Mouse (Mus musculus) erythroid progenitor cell, adult 5-6 weeks (primary cell): ENCODE measurements around the gene Rtbdn. TPM values are rescaled to one million over a fixed set of nuclear protein-coding genes. Genes with fewer than 3 reads are reported as not detected.

ENCODE experiments used
- ATAC-seq: replicated peaks from 2 replicates; pipeline ENCODE4 v1.8.0; 2016; ENCODE audit warnings: moderate number of reproducible peaks, mild to moderate bottlenecking, moderate TSS enrichment, inconsistent platforms; ENCODE audit not compliant: poor library complexity, low FRiP score, severe bottlenecking
- total RNA-seq, 2 experiments: library from RNA; stranded (forward) in 1 of 2; stranded (reverse) in 1 of 2; fragments of 150-400 nt in 1 of 2; fragments of 186-747, 209-891 nt in 1 of 2; gene quantifications; 2 replicates each; pipeline versions ENCODE4 v1.2.3 to v1.2.4; 2015 to 2017; ENCODE audit warnings: low replicate concordance in 2 of 2

The Rtbdn gene
- total RNA-seq, 2 experiments from 2014 or later, result not detected

DNA sequence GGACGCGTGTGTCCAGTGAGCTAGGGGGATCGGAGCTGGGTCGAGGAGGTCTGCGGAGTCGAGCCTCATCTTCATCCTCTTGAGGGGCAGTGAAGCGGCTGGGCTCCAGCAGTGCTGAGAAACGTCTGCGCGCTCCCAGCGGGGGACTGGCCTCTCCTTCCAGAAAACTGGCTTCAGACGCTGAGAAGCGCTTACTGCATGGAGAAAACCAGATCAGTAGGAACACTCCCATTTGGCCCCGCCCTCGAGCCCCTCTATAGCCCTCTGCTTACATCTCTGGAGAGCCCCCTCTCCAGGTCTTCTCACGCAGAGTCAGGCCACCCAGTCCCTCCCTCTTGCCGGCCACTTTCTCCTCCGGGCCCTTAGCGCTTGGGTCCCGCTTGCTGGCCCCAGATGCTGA lies 29.0 kb upstream of the Rtbdn start:
- ATAC-seq, result no peak

DNA sequence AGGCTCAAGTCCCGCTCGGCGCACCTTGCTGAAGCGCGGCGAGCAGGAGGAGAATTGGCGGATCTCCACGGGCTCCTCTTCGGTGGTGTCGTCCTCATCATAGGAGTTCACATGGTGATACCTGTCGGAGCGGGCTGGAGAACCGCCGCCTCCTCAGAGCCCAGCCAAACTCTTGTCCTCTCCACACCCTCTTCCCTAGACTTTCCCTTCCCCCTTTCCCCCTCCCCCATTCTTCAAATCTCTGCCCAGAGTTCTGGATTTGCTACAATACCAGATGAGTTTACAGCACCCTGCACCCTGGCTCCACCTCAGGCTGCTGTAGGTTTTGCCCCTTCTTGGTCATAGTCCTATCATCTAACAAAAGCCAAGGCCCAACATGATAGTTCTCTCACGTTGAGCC lies 28.1 kb upstream of the Rtbdn start:
- ATAC-seq, result no peak

- ATAC-seq, result no peak
Measured at GRCm38 (mm10) chr8:84921596-84921995, 25.2 kb upstream of the Rtbdn start.

DNA sequence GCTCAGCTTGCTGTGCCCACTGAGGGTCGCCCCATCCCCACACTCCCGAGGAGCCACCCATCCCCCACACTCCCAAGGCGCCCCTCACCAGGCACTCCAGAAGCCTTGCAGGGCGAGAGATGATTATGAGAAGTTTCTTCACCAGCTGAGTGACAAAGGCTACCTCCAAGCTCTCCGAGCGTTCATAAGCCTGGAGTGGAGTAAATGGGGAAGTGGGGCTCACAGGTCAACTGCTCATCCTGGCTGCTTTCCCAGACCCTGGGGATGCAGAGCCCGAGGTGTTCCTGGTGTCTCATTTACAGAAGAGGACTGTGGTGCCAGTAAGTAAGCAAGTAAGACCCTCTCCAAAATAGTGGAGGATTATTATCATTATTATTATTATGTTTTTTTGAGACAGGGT lies 21.2 kb upstream of the Rtbdn start:
- ATAC-seq, result no peak

GRCm38 (mm10) chr8:84927513-84927912 lies 19.3 kb upstream of the Rtbdn start:
- ATAC-seq, result no peak

GRCm38 (mm10) chr8:84928456-84929306 lies 18.1 kb upstream of the Rtbdn start:
- ATAC-seq, result peak; percentile 89

GRCm38 (mm10) chr8:84930582-84930981 lies 16.2 kb upstream of the Rtbdn start:
- ATAC-seq, result no peak

- no peak for ATAC-seq
Measured at GRCm38 (mm10) chr8:84933767-84934559, 12.8 kb upstream of the Rtbdn start.

DNA sequence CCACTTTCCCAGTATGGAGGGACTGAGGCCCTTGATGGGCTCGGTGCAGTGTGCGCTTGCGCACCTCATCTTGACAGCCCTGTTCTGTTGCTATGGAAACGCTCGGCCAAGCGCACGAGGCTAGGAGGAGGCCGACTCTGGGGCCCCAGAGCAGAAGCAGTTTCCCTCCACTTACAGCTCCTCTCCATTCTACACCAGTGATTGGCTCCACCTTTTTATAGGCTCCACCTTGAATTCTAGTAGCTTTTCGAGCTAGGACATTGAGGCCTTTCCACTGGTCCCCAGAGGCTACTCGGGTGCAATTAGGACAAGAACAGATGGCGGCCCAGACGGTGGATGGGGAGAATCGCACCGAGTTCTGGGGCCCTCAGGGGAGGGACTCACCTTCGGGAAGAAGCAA lies 11.9 kb upstream of the Rtbdn start:
- ATAC-seq, result no peak

DNA sequence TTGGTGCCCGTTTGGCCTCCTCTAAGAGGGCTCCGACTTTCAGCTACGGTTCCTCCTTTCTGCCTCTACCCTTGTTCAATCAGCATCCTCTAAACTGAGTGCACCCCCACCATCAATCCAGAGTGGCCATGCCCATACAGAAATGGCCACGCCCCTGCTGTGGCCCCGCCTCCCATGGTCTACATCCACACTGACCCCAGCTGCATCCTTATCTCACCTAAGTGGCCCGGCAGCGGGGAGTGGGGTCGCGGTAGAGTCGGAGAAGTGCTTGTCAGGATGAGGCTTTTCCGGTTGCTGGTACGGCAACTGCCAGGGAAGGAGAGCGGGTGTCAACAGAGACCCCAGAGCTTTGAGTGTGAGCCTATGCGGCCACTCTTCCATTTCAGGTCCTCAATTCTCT lies 11.3 kb upstream of the Rtbdn start:
- ATAC-seq, result no peak

GRCm38 (mm10) chr8:84936041-84936961 lies 10.5 kb upstream of the Rtbdn start:
- no peak for ATAC-seq

DNA sequence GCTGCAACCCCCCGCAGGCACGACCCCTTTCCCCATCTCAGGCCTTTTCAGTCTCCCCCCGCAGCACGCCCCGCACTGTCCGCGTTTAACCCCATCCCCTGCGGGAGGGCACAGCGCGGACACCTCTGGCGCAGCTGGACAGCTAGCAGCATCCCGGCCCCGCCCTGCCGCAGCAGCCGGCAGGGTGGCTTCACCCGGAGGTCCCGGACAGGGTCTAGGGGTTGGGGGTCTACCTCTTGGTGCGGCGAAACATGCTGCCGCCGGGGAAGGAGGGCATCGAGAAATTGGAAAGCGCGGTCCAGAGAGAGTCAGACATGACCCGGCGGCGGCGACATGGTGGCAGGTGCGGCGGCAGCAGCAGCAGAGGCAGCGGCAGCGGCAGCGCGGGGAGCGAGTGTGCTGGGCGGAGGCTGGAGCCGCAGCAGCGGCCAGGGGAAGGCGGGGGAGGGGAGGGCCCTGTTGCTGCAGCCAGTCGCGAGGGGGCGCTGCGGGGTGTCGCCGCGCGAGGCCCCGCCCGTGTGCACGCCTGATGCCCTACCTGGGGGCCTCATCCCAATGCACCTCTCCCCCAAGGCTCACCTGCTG lies 9.7 kb upstream of the Rtbdn start, which contains the start of gene Mast1:
Mast1 (minus strand) TSS at position 398 of the 585 bp plus-strand sequence.
- ATAC-seq, result peak; percentile 80

- no peak for ATAC-seq
Measured at GRCm38 (mm10) chr8:84937620-84938485, 8.9 kb upstream of the Rtbdn start.

DNA sequence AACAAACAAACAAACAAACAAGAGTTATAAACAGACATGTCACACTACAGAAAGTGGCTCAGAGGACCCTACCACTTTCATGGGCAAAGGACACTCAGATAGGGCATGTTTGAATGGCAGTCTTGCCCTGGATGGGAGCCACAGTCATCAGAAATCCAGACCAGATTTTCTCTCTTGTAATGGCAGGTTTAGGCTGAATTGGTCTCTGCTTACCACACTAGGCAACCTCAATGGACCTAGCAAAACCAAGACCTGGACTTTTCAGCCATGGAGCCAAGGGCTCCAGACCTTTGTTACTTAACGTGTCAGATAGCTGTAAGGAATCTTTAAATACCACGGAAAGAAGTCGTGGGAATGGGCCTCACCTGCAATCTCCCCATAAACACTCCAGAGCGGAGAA lies 3.1 kb upstream of the Rtbdn start:
- no peak for ATAC-seq

DNA sequence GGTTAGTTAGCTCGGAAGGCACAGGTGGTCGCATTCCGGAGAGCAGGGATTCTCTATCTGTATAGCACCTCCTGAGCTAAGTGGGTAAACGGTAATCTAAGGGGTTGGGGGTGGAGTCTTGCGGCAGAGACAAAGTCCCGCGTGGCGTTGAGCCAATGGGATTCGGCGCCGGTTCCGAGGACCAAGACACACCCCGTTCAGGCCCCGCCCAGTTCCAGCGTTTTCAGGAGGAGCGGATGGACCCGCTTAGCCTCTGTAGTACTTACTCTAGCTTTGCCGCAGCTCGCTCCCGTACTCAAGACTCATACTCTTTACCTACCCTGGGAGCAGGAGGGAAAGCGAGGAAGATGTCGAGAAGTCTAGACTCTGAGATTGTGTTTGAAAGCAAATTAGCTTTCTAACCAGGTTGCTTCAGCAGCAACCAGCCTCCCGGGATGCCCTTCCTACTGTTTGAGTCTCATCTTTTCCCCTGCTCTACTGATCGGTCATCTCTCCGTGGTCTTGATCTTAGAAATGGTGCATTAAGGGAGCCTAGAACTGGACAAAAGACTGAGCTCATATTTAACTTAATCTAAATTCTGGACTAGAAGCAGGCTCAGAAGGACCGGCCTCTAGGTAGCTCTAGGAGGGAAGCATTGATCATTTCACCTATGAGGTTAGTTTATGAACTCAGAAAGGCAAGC lies 2.2 kb upstream of the Rtbdn start:
- ATAC-seq, result peak; percentile 95

DNA sequence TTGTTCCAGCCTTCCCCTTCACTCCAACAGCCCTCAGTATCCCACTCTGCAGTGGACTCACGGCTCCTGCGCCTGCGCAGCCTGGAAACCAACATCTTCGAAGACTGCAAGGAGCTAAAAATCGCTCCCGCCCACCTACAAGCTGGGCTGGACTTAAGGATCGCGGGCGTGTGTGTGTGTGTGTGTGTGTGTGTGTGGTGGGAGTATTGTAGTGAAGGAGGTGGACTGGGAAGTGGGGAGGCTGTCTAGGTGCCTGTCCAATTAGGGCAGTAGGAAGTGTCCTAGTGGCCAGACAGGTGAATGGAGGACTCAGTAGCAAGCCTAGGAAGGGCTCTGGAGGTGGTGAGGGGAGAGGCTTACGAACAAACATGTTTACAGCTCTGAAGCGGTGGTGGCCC lies 1.6 kb upstream of the Rtbdn start:
- ATAC-seq, result no peak

DNA sequence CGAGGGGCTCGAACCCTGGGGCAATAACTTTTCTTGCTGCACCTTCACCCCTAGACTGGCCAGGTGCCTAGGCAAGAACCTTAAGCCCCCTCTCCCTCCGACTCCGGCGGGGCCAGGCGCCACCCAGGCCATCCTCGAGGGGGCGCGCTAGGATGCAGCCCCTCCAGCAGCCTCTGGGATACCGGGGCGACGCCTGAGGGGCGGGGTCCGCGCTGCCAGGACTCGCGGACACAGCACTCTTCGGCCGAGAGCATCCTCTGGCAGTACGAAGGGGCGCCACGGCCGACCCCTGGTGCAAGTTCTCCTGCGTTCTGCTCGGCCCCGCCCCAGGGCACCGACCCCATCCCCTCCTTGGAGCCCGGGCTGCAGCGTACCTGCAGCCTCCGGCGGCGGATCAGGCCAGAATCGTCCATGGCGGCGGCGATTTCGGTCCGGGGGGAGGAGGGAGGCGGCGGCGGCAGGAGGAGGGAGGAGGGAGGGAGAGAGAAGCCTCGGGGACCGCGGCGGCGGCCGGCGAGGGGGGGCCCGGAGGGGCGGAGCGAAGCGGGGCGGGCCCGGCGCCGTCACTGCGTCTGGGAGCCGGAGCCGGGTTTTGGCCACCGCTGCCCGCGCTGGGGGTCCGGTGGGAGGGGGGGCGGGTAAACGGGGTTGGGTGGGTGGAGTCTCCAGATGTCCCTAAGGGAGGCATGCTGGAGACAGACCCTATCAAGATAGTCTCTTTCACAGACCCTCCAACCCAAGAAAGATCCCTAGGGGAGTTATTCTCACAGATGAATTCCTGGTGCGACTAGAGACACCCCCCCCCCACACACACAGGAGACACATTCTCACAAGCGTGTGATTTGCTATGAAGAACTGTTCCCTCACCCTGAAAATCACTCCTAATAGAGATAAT lies 911 bp upstream of the Rtbdn start:
- ATAC-seq, result no peak
